Mouse (Mus musculus) 416B (cell line): ENCODE data around the gene Stx5a.

ENCODE experiments used
- DNase-seq: peaks from one replicate; pipeline ENCODE4 v3.0.0; 2011; ENCODE audit warnings: low read depth

Stx5a gene

GRCm38 (mm10) chr19:8716767-8717475 lies 24.3 kb upstream of the Stx5a start:
- DNase-seq = peak; percentile 87

GRCm38 (mm10) chr19:8718357-8718756 lies 22.9 kb upstream of the Stx5a start:
- DNase-seq = peak; percentile 90

DNA sequence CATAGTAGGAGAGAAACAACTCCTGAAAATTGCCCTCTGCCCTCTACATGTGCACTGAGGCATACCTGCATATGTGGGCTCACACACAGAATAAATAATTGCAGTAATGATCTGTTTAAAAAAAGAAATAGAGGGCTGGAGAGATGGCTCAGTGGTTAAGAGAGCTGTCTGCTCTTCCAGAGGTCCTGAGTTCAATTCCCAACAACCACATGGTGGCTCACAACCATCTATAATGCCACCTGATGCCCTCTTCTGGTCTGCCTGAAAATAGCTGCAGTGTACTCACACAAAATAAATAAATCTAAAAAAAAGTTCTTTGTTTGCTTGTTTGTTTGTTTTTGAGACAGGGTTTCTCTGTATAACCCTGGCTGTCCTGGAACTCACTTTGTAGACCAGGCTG lies 22.2 kb upstream of the Stx5a start:
- DNase-seq = peak; percentile 64

- DNase-seq = peak; percentile 21
Observed at GRCm38 (mm10) chr19:8721378-8721777, 19.8 kb upstream of the Stx5a start.

- peak; percentile 52 for DNase-seq
Observed at GRCm38 (mm10) chr19:8722021-8722420, 19.2 kb upstream of the Stx5a start.

DNA sequence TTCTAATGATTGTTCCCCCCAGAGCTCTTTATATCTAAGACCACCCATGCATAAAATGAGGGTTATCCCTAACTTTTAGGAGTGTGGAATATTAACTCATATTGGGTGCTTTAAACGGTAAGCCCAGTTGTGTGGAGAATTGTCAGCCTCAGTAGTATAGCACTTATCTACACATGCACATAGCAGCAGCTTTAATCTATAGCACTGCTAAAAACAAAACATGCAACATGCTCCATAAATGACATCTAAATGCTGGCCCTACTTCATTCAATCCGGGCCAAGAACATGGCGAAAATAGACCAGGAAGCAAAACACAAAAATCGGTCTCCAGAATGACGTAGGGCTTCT lies 18.7 kb upstream of the Stx5a start:
- no peak for DNase-seq

DNA sequence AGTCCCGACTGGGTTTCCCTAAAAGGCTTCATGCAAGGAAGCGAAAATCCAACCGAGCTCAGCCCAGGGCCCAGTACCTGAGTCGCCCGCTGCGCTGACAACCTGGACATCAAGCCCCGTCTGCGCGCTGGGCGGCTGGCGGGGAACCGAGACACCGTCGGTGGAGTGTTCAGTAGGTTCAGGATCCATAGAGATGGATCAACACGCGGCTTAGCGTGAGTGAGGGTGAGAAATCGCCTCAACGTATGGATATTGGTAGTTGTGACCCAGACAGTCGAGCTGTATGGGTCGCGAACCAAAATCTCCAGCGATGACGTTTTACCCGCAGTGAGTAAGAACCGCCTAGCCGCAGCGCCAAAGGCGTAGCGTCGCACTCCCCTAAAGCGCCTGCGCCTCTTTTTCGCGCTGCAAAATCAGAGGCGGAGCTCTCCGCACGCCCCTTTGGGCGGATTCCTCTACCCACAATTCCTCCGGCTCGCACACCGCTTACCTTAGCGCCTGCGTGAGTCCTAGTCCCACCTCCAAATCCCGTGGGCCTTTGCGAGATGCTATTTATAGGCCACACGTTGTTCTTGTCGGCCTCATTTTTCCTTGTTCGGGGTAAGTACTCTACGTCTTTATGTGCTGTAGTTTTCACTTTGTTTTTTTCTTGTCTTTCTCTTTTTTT lies 18.2 kb upstream of the Stx5a start, which contains the start of gene Slc3a2:
Slc3a2 (minus strand) TSS at position 463 of the 667 bp plus-strand sequence.
- peak; percentile 99 for DNase-seq

GRCm38 (mm10) chr19:8723574-8724346 lies 17.5 kb upstream of the Stx5a start:
- DNase-seq = peak; percentile 71

- DNase-seq = peak; percentile 40
Observed at GRCm38 (mm10) chr19:8724392-8724791, 16.8 kb upstream of the Stx5a start.

GRCm38 (mm10) chr19:8725081-8725613 lies 16.1 kb upstream of the Stx5a start:
- DNase-seq = no peak

DNA sequence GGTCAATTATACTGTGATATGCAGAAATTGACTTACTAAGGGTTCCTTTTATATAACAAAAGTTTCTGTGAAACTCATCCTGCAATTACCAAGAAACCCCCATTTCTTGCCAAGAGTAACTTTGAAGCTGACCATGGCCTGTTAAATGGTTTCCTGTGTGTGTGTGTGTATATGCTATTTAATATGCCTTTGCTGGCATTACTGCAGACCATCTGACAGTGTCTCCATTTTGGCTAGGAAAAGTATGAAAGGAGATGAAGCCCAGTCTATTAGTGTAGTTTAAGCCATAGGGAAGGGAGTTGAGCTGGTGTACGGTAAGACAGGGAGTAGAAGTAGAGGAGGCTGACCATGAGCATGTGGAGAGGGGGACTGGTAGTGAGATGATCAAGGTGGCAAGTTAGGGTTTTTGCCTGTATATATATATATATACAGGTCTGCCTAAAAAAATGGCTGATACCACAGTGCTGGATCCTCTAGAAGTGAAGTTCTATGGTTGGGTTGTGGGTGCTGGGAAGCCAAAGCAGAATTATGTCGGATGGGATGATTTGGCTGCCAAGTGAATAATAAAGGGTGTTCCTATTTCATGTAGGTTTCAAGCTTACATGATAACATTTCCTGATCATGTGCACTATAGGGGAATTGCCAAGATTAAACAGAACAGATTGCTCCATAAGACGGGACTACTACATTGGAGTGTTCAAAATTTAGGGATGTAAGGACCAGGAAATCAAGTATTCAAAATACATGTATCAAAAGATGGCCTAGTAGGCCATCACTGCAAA lies 14.4 kb upstream of the Stx5a start:
- DNase-seq = peak; percentile 44

DNA sequence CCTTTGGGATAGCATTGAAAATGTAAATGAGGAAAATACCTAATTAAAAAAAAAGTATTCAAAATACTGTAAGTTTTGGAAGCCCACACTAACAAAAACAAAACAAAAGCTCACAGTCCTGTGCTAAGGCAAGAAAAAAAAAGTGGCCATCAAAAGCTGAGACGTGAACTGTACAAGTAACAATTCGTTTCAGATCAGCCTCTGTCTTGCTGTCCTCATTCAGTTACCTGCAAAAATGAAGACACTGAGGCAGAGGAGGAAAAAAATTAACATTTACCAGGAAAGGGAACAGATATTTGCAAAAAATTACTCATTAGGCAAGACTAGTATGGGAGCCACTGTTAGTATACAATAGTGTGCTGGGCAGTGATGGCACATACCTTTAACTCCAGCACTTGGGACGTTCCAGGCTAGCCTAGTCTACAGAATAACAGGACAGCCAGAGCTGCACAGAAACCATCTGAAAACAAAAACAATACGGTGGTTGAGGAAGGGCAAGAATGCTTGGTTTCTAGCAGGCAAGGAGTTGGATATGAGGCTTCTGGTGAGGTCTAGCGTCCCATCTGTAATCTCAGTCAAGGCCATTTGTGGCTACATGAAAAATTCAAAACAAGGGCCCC lies 13.6 kb upstream of the Stx5a start:
- peak; percentile 66 for DNase-seq

- DNase-seq = peak; percentile 61
Observed at GRCm38 (mm10) chr19:8728335-8729099, 12.7 kb upstream of the Stx5a start.

DNA sequence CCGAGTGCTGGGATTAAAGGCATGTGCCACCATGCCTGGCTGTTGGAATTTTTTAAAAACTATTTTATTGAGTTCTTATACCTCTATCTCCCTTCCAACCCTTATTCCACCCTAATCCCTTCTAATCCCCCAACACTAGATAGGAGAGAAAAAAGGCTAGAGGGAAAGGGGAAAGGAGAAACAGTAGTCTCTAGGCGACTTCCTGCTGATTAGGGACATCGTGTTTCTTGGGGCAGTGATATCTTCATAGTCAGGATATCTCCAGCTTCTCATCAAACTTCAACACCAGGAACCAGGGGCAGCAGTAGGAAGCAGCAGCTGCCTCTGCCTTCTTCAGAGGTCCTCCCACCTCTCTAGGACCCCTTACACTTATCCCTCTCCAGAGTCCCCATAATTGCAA lies 6.9 kb upstream of the Stx5a start:
- no peak for DNase-seq

DNA sequence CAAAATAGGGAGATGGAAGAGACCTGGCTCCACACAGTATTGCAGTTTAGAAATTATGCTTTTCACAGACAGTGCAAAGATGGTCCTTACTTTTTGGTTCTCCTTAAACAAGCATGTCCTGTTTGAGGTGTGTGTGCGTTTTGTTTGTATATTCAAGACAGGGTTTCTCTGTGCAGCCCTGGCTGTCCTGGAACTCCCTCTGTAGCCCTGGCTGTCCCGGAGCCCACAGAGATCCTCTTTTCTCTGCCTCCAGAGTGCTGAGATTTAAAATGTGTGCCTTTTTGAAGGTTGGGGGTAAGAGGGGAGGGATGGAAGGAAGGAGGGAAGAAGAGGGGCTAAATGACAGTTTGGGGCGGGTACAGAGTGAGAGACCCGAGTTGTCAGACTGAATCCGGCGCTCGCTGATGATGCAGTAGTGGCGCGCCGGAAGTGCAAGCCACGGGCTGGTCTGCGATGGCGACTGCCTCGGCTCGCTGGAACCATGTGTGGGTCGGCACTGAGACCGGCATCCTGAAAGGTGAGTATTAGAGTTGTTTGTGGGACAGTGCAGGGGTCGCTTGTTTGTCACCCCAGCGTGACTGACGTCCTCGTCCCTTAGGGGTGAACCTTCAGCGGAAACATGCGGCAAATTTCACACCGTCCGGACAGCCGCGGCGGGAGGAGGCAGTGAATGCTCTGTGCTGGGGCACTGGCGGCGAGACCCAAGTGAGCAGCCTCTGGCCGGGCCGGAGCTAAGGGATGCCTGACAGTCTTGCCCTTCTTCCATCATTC lies 5.6 kb upstream of the Stx5a start, which contains the start of gene Wdr74:
Wdr74 (plus strand) TSS at position 439 of the 771 bp plus-strand sequence.
- DNase-seq = peak; percentile 92

- DNase-seq = no peak
Observed at GRCm38 (mm10) chr19:8736160-8736467, 5.1 kb upstream of the Stx5a start.

DNA sequence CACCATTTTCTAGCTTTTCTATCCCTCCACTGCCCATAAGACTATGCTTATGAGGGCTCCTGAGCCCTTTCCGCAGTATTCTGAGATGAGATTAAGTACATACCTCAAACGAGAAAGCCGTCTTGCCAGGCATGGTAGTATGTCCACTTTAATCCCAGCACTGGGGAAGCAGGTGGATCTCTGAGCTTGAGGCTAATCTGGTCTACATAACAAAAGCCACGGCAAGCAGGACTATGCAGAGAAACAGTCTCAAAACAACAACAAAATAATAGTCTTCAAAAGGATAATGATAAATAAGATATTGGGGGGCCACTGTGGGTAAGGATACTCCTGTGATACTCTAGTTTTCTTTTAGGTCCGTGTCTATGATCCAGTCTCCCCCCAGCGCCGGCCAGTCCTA lies 2.3 kb upstream of the Stx5a start:
- DNase-seq = no peak

GRCm38 (mm10) chr19:8739646-8740045 lies 1.6 kb upstream of the Stx5a start:
- no peak for DNase-seq

- no peak for DNase-seq
Observed at GRCm38 (mm10) chr19:8740603-8741002, 610 bp upstream of the Stx5a start, which contains the start of gene 1700092M07Rik. TSS of gene 1700092M07Rik (plus strand) at chr19:8740718.

GRCm38 (mm10) chr19:8742176-8742575 lies 963 bp downstream of the Stx5a start:
- DNase-seq = peak; percentile 20
